12 mouse cellular contexts compared by ENCODE assay signal in the genomic region with DNA sequence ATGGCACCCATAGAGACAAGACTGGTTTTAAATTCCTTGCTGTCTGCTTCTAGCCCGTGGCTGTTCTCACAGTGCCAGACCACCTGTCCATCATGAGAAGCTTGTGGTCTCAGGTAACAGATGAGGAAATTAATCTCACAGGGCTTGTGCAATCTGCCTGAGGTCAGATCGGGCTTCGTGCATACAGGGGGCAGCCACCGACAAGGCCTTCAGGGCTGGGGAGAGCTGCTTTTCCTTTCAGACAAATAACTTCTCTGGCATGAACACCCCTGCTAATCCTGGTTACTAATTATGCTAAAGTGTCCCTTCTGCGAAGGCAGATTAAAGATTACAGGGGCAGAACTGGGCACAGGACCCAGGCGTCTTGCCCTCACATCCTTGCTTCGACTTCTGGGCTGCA.
"Had no signal": no experiment of that assay in that cellular context is flagged by ENCODE, and none has a peak within 500 bp of the region (broad histone marks: within the 10 kb centered on the region; RNA-seq: fewer than 3 reads in every experiment).

No protein-coding gene starts in this region.

- H3K4me2 ChIP-seq: kidney, embryonic 15.5 days; limb, embryonic 15.5 days; liver, embryonic 12.5 days; lung, embryonic 15.5 days; midbrain, embryonic 11.5 days had no signal

- H3K4me1 ChIP-seq: kidney, embryonic 15.5 days; limb, embryonic 15.5 days; liver, embryonic 12.5 days; lung, embryonic 15.5 days; megakaryocyte, embryonic 14.5 days had no signal

- H3K36me3 ChIP-seq: kidney, embryonic 15.5 days; limb, embryonic 15.5 days; liver, embryonic 12.5 days; lung, embryonic 15.5 days had no signal

- H3K9ac ChIP-seq: kidney, embryonic 15.5 days; limb, embryonic 15.5 days; liver, embryonic 12.5 days; lung, embryonic 15.5 days had no signal

- ATAC-seq: liver, embryonic 12.5 days had no signal

- H3K9me3 ChIP-seq: kidney, embryonic 15.5 days; limb, embryonic 15.5 days; liver, embryonic 12.5 days; lung, embryonic 15.5 days; megakaryocyte, embryonic 14.5 days had no signal

- DNase-seq: kidney, postnatal 14 days; lung, postnatal 14 days; spleen, adult 18-20 months; thymus, adult 18-20 months; thymus, postnatal 14 days had no signal

- H3K27me3 ChIP-seq: kidney, embryonic 15.5 days; limb, embryonic 15.5 days; liver, embryonic 12.5 days; lung, embryonic 15.5 days; megakaryocyte, embryonic 14.5 days had no signal

- H3K27ac ChIP-seq: kidney, embryonic 15.5 days; limb, embryonic 15.5 days; liver, embryonic 12.5 days; lung, embryonic 15.5 days; macrophage had no signal

- H3K4me3 ChIP-seq: kidney, embryonic 15.5 days; limb, embryonic 15.5 days; liver, embryonic 12.5 days; lung, embryonic 15.5 days; megakaryocyte, embryonic 14.5 days had no signal
